Mouse (Mus musculus): Measurements from ENCODE around the gene Gba.
A peak's percentile ranks its signal among the peaks of the same experiment; 100 is the strongest.
"Not testable (repeated sequence)": the region's sequence is repeated elsewhere in the genome, so short reads cannot be mapped to it uniquely, and the experiment has no call there.

The Gba gene

DNA sequence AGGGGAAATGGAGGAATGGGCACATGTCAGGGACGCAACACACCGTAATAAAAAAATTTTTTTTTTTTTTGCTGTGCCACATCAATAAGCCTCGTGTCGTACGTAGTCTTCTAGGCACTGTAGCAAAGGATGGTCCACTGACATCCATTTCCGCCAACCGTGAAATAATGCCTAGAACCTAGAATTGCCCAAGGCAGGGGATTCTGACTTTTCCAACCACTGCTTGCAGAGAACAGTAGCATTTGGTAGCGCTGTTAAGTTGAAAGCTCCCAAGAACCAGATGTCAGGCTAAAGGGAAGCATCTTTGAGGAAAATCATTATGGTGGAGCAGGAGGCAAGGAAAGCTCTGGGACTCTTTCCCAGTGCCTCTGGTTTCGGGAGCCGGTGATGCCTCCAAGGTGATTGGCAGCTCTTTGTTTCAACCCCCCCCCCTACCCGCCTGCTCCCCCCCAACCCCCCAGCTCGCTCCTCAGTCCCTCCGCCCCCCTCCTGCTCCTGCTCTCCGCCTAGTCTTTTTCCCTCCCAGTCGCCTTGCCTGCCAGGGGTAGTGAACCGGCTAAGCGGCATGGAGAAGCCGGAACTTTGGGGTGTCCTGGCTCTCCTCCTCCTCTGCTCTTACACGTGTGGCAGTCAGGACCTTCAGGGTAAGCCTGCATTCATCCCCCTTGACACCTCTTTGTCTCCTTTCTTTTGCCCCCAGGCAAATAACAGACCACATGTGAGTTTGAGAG, 12.1 kb downstream of the Gba start, which contains the start of gene Thbs3:
TSS of gene Thbs3 (plus strand) at position 500 of the 731 bp plus-strand sequence.
- DNase-seq (ENCODE audit: low read depth, low spot score): no peak

DNA sequence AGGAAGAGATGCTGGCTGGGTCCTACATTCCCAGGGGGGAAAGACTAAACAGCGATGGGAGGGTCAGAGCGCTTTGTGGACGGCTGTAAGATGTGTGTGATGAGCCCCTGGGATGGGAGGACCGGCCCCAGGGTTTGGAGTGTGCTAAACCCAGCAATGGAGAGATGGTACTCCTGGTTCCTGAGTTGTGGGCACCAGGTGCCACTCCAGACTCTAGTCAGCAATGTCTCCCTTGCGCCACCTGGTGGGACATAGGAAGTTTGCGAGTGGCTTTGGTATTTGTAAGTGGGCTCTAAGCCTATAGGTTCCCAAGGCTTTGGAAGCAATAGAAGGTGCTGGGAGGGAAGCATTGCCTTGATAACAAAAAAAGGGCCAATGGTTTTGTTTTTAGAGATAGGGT, 13.1 kb downstream of the Gba start:
- peak; percentile 85 for DNase-seq (ENCODE audit: low read depth, low spot score)

DNA sequence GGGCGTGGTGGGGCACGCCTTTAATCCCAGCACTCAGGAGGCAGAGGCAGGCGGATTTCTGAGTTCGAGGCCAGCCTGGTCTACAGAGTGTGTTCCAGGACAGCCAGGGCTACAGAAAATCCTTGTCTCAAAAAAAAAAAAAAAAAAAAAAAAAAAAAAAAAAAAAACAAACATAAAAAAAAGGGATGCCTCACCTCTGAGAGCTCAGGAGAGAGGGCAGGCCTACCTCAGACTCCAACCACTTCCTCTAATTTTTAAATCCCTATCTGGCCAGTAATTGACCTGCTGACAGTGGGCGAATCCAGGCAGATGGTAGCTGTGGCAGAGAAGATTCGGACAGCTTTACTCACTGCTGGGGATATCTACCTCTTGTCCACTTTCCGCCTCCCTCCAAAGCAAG, 13.7 kb downstream of the Gba start:
- DNase-seq (ENCODE audit: low read depth, low spot score): not testable (repeated sequence)

DNA sequence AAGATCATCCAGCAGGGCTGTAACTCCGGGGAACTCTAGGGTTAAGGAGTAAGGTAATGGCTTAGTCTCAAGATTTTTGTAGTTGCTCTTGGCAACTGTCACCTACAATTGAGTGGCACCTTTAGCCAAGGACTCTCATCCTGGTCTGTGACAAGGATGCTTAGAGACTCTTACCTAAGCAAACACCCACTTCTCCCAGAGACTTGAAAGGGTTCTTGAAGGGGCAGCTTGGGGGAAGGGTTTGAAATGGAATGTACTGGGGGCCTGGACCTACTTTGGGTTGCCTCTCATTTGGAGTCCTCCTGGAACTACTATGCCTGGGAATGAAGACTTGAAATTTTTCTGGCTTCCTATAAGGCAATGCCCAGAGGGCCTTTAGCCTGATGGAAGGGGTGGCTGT, 15.5 kb downstream of the Gba start:
- no peak for DNase-seq (ENCODE audit: low read depth, low spot score)

DNA sequence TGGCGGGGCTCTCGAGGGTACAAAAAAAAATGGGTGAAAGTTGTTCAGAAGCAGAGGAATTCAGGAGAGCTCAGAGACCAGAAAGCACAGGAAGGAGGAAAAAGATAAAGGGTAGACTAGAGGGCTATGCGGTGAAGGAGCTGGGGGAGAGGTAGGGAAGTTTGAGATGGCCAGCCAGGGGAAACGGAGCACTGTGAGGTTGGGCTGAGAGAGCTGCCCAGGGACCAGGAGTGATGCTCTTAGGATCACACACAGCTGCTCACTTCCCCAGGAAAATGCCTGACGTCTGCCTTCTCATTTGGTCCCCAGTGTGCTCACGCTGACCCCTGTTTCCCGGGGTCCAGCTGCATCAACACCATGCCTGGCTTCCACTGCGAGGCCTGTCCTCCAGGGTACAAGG, 16.8 kb downstream of the Gba start:
- DNase-seq (ENCODE audit: low read depth, low spot score): no peak

DNA sequence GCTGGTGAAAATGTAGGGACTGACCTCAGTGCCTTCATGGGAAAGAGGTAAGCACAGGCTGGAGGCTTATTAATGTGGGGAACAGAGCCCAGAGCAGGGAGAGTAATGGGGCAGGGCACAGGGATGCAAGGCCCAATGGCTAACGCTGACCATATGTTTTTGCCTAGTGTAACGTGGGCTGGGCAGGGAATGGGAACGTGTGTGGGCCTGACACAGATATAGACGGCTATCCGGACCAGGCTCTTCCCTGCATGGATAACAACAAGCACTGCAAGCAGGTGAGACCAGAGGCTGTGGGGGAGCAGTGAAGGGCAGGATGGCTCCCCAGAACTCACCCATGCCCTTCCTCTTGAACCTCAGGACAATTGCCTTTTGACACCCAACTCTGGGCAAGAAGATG, 18.4 kb downstream of the Gba start:
- DNase-seq (ENCODE audit: low read depth, low spot score): no peak

DNA sequence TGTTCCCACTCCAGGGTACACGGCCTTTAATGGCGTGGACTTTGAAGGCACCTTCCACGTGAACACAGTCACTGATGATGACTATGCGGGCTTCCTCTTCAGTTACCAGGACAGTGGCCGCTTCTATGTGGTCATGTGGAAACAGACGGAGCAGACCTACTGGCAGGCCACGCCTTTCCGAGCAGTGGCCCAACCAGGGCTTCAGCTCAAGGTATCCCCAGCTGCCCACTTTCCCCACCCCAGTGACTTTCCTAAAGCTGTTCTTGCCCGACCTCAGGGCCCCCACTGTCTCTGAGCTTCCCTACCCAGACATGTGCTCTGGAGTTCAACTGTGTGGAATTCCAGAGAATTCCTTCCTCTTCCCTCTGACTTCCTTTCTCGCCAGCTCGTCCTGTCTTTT, 22.1 kb downstream of the Gba start:
- DNase-seq (ENCODE audit: low read depth, low spot score): no peak

DNA sequence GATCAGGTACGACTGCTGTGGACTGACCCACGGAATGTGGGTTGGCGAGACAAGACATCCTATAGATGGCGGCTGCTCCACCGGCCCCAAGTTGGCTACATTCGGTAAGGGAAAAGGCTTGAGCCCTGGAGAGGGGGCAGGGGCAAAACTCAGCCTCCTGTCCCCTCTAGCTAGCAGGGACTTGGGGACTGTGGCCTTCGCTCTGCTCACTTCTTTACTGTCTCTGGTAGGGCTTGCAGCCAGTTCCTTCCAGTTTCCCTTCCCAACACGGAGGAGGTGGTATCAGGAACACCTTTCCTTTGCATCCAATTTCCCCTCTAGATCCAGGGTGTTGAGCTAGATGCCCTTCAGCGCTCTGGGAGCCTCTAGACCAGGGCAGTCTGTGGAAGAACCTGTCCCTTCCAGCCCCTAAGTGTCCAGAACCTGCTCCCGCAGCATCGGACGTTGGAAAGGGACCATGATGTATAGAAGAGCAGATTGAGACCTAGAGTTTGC, 22.6 kb downstream of the Gba start:
- DNase-seq (ENCODE audit: low read depth, low spot score): no peak

DNA sequence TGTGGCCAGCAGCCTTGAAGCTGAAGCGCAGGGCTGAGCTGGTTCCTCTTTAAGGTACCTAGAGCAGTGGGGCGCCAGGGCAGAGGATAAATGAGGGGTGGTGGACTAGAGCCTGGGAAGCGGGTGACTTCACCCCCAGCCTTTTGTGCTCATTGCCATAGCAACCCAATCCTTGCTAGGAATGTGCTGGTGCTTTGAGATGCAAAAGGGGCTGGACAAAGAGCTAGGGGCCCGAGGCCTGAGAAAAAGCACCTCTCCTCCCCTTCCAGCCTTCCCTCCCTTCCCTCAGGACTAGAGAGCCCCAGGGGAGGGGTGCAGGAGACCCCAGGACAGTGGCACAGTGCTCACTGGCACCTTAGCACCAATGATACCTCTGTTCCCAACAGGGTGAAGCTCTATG, 23.2 kb downstream of the Gba start:
- DNase-seq (ENCODE audit: low read depth, low spot score): no peak

DNA sequence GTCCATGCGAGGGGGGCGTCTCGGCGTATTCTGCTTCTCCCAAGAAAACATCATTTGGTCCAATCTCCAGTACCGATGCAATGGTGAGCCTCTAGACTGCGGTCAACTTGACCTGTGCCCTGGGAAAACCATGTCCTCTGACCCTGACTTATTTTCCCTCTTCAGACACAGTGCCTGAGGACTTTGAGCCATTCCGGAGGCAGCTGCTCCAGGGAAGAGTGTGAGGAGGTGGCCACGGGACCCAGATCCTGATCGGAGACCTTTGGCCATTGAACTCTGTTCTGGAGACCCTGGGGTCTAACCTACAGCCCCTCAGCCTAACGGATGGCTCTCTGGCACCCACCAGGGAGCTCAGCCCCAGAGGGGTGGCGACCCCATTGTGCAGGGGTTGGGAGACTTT, 23.6 kb downstream of the Gba start:
- DNase-seq (ENCODE audit: low read depth, low spot score): no peak

DNA sequence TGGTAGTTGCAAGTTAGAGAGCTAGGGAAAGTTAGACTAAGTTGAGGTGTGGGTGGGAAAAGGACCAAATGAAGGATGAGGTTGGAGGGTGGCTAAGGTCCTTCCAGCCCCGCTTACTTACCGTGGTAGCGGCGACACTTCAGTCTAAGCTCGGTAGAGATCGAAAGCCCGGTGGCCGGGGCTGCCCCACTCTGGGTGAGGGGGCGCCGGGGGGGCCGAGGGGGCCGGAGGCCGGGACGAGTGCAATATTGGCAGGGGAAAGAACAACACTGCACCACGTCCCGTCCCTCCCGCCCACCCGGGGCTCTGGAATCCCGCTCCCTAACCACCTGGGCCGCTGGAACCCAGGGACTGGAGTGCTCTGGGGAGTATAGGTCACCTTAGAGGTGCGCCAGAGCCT, 24.2 kb downstream of the Gba start, which contains the start of gene Mtx1:
TSS of gene Mtx1 (minus strand) at position 189 of the 400 bp plus-strand sequence.
- DNase-seq (ENCODE audit: low read depth, low spot score): no peak

DNA sequence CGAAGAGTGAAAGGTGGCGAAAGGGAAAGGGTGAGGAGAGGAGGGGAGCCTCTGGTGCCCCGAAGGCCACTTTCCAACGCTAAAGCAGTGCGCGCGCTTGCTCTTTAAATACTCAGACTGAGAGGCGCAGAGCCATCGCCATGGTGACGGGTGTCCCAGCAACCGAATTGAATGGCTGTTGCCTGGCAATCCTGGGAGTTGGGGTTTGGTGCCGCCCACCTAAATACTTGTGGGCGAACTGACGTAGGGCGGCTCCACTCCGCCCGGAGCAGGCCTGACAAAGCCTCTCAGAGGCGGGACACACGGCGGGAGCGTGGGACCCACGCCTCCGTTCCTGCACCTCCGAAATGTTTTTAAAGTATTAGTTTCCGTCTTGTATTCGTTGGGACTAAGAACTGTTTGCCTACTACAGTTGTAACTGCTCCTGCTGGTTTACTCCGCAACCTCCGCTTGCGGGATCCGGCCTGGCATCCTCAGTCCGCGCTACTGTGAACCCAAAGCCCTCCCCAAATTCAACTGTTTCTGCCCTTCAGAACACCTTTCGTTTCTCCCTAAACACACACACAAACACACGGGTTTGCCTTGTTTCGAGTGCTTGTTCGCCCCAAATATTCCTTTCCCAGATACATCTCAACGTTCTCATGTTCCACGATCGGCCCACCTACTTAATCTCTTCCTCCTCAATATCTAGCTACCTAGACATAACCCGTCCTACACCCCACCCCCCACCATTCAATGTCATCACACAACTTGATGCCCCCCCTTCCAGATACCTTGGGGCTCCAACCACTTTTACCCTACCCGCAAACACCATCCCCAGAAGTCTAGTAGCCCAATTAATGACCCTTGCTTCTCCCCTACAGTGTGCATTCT, 24.8 kb downstream of the Gba start:
- no peak for DNase-seq (ENCODE audit: low read depth, low spot score)

DNA sequence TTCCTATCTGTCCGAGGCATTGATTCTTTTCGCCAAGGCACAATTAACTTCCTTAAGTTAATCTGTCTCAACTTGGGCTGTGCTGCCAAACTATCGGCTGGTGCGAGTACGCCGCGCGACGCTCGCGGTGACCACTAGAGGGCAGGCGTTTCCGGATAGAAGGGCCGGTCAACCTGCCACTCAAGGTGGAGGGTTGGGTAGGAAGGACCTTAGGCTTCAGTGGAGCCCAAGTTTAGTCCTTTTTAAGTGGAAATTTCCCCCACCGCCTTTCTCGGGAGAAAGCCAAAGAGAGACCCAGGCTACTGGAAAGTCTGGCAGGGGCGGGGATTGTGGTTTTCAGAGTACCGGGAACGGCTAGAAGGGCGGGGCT, 25.4 kb downstream of the Gba start:
- DNase-seq (ENCODE audit: low read depth, low spot score): peak; percentile 57

DNA sequence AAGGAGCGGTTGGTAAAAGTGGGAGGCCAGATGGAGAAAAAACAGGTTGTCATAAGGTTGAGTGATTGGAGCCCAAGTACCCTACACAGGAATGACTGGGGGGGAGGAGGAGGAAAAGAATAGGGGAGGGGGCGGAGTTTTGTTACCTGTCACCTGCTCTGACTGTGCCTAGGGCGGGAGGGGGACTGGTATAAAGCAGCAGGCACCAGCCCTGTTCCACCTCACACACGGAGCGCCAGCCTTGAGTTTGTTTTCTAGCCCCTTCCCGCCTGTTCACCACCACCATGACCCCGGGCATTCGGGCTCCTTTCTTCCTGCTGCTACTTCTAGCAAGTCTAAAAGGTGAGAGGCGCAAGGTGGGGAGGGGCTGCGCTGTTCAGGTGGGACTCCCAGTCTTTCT, 26.1 kb downstream of the Gba start, which contains the start of gene Muc1:
TSS of gene Muc1 (plus strand) at position 222 of the 400 bp plus-strand sequence.
- DNase-seq (ENCODE audit: low read depth, low spot score): no peak

DNA sequence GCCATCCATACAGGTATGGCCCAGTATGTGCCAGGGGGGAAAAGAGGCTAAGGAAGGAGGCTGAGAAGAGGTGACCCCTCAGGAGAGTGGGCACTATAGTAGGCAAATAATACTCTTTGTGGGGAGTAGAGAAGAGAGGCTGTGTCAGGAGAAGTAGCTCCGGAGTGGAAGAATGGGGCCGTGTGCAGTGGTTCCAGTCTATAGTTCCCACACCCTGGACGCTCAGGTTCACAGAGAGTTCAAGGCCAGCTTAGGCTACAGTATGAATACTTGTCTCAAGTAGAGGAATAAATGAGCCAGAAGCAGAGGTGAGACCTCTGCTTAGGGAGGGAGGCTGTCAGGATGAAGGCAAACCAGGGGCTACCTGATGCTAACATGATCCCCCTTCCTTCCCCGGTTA, 26.5 kb downstream of the Gba start:
- no peak for DNase-seq (ENCODE audit: low read depth, low spot score)

DNA sequence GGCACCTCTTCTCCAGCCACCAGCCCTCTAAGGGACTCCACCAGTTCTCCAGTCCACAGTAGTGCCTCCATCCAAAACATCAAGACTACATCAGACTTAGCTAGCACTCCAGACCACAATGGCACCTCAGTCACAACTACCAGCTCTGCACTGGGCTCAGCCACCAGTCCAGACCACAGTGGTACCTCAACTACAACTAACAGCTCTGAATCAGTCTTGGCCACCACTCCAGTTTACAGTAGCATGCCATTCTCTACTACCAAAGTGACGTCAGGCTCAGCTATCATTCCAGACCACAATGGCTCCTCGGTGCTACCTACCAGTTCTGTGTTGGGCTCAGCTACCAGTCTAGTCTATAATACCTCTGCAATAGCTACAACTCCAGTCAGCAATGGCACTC, 27.8 kb downstream of the Gba start:
- no peak for DNase-seq (ENCODE audit: low read depth, low spot score)

DNA sequence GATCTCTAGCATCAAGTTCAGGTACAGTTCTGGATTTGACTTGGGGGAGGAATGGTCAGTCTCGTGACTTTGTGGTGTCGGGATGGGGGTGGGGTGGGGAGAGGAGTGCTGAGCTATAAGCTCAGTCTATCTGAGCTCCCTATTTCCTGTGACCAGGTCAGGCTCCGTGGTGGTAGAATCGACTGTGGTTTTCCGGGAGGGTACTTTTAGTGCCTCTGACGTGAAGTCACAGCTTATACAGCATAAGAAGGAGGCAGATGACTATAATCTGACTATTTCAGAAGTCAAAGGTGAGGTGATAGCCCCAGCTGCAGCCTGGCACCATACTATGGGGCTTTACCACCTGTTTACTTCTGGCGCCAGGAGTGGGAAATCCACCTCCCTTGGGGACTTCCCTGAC, 28.6 kb downstream of the Gba start:
- no peak for DNase-seq (ENCODE audit: low read depth, low spot score)

DNA sequence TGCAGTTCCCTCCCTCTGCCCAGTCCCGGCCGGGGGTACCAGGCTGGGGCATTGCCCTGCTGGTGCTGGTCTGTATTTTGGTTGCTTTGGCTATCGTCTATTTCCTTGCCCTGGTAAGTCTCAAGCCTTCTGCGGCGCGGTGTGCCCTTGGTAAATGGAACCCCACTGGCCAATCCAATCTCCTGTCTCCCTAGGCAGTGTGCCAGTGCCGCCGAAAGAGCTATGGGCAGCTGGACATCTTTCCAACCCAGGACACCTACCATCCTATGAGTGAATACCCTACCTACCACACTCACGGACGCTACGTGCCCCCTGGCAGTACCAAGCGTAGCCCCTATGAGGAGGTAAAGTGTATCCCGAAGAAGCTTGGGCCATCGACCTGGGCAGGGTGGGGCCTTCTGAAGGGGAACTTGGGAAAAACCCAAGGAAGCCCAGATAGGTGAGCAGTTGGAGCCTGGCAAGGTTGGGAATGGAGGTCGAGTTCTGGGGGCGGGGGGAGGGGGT, 29.1 kb downstream of the Gba start:
- no peak for DNase-seq (ENCODE audit: low read depth, low spot score)

DNA sequence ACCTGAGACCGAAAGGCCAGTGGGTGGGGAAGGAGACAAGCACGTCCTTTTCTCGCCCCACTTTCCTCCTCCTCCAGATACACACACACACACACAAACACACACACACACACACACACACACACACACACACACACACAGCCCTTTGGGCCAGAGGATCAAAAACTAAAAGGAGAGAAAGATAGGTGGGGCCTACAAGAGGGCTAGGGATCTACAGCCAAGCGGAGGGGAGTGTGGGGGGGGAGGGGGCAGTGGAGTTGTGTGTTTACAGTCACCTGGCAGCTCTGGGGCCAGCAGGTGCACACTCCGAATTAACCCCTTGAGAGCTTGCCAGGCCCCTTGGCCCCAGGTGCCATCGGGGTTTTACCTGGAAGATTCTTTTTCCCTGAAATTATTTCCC, 29.9 kb downstream of the Gba start:
- no peak for DNase-seq (ENCODE audit: low read depth, low spot score)

DNA sequence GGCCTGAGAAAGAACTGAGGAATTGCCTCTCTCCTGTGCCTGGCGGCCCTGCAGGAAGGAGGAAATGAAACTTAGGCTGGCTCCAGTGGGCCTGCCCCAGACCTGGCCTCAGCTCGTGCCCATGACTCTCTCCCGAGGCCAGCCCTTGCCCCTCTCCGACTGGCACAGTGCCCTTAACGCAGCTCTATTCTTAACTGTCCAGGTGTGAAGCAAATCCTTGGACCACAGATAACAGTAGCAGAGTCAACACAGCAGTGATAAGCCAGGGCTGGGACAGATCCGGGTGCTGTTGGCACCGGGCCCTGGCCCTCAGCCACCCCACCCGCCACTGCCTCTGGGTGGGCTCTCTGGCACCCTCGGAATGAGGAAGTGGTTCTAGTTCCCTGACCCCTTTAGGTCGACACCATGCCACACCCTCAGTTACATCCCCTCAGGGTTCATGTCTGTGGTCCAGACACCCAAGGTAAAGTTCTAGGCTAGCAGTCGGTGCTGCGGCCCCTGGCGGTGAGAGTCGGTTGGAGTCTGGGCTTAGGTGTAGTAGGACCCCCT, 30.9 kb downstream of the Gba start:
- DNase-seq (ENCODE audit: low read depth, low spot score): no peak

DNA sequence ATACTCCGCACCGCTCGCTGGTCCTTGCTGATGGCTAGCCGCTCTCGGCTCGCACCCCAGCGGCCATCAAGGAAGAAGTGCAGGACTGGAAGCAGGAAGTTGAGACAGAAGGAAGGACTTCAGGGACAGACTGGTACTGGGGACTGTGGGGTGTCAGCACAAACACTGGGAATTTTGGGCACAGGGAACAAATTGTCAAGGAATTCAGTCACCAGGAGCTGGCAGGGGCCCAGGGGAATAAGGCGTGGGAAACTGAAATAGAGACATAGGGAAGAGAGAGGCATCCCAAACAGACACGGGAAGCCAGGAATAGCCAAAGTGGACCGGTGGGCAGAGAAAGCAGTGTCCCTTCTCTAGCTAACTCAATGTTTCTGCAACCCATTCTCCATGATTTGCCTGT, 33.8 kb downstream of the Gba start:
- DNase-seq (ENCODE audit: low read depth, low spot score): no peak

DNA sequence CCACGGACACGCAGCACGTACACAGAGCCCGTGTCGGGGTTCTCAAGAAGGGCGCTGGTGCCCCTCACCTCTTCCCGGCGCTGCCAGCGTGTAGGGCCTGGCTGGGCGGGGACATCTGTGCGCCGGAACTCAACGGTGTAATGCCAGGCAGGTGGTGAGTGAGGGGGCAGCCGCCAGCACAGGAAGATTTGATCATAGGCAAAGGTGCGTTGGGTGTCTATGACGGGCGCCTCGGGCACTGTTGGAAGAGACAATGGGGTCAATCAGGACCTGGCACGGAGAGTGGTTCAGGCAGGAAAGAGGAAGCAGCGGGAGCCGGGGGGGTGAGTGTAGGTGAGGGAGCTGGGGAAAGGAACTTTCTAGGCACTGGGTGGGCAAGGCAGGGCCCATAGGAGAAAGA, 35.0 kb downstream of the Gba start:
- DNase-seq (ENCODE audit: low read depth, low spot score): no peak

Measured in retina, postnatal 7 days (tissue).